Mouse (Mus musculus) cortical plate, adult 2 months (tissue): ENCODE results near the gene Tbc1d1.

Source experiments
- CTCF ChIP-seq: fragments of 200-500 bp; IDR thresholded peaks from 2 replicates; pipeline ENCODE4 v1.5.1; 2011; ENCODE audit warnings: mild to moderate bottlenecking, control low read depth, low read length; ENCODE audit not compliant: insufficient read depth; ENCODE audit errors: extremely low read depth
- POLR2A ChIP-seq: fragments of 200-500 bp; IDR thresholded peaks from 2 replicates; pipeline ENCODE4 v1.6.1; 2011; ENCODE audit warnings: mild to moderate bottlenecking, low read length, control low read depth; ENCODE audit not compliant: insufficient read depth; ENCODE audit errors: extremely low read depth

DNA sequence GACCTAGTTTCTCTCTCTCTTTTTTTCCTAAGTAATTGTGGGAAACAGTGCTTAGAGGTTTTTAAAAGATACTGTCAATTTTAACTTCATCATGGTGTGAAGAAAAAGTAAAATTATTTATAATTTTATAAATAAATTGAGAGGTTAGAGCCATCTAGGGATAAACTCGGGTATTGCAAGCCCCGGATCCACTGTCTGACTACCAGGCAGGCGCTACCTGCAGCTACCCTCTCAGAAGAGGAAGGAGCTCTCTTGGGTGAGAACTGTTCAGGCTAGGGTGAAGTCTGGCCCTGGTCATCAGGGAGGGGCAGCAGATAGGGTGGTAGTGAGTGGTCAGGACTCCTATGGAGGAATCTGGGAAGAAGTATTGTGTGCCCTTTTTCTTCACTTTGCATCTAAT lies 109.0 kb downstream of the Tbc1d1 start:
- TF ChIP-seq CTCF (peak; percentile 39), POLR2A (no peak)
